Mouse (Mus musculus): ENCODE results near the gene Fbln7.

GRCm38 (mm10) chr2:128818956-128819643, 43.7 kb upstream of the Fbln7 start:
- no peak for TF ChIP-seq POLR2A (IDR thresholded peaks at IDR 0.05; ENCODE audit: borderline replicate concordance, insufficient read depth, low read length)
- TF ChIP-seq CTCF (IDR thresholded peaks at IDR 0.05; ENCODE audit: borderline replicate concordance, insufficient read depth, low read depth, low read length), result no peak

All from cerebellum, adult 2 months (tissue).